Comparison of ENCODE assay signal across 8 mouse cellular contexts in the genomic region with DNA sequence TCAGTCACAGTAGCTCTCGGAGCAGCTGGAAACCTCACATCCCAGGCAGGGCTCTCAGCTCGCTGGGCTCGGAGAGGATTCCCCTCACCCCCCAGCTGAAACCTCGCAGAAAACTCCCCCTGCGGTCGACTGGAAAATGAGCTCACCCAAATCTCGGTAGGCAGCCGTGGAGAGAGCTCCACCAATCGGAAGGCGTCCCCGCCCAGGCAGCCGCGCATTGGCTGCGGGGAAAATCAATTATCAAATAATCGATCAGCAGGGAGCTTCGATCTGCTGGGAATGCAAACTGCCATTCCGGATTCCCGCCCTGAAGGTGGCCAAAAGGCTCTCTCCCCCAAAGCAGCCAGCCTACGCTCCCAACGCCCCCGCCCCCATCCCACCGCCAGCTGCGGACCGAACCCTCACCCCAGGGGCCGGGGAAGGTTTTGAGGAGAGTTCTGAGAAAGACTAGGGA. TPM values are rescaled to one million over a fixed set of nuclear protein-coding genes. Genes with fewer than 3 reads are reported as not detected.
DNase-seq lines count a peak whose midpoint lies in the region; ATAC-seq and TF ChIP-seq lines count a peak whose summit lies in the region.

No protein-coding gene starts in this region.

- peak overlapping the region; percentile 81 for H3K4me3 ChIP-seq in cortical plate, adult 2 months (ENCODE audit: insufficient read depth, low read length)

- TF ChIP-seq POLR2A in cortical plate, adult 2 months (IDR thresholded peaks at IDR 0.05; ENCODE audit: extremely low read depth, insufficient read depth, low read length): peak; percentile 53; the same call in 1 of the 2 replicates

- no peak overlapping the region for H3K27ac ChIP-seq in cortical plate, adult 2 months (ENCODE audit: insufficient read depth, low read length)

- peak; percentile 60 for ATAC-seq in megakaryocyte progenitor cell, adult 5-6 weeks (replicated peaks; ENCODE audit: poor library complexity)

- DNase-seq in adipocyte (ENCODE audit: low spot score): peak; percentile 96
- DNase-seq in gastrocnemius, postnatal 14 days: peak; percentile 91
- DNase-seq in induced T-regulatory cell, adult 2 months (ENCODE audit: low read depth): peak; percentile 36
- DNase-seq in left cerebral cortex, postnatal 10 days (ENCODE audit: extremely low spot score in 1 of 2, low spot score in 2 of 2): peak; percentile 89 to 91
- peak; percentile 84 for DNase-seq in right cerebral cortex, postnatal 14 days
- peak; percentile 85 for DNase-seq in urinary bladder, postnatal 25 days (ENCODE audit: low spot score)

- H3K4me1 ChIP-seq in cortical plate, adult 2 months (ENCODE audit: control insufficient read depth, insufficient read depth, low read length): no peaks in the 10 kb centered on the region

- intact Hi-C loops in gastrocnemius, postnatal 14 days (cut with DNase I; ENCODE audit: low total_unique reads): no loop called here
- intact Hi-C loops in left cerebral cortex, postnatal 10 days (cut with DNase I): loop anchor here (5.0 to 10.0 kb wide), 3 partner anchors 654 to 1558 kb away; no protein-coding TSS in a partner anchor

- TF ChIP-seq CTCF in cortical plate, adult 2 months (IDR thresholded peaks at IDR 0.05; ENCODE audit: extremely low read depth, insufficient read depth, low read length): no peak

RNA-seq across cellular contexts. Expression of a gene that starts 1.6 kb away (rescaled TPM):
- polyA plus RNA-seq in cortical plate, adult 2 months (2012; rRNA removed): 2.1 and 3.5 TPM in 2 replicates
- 1 to 10 TPM; 4.1 to 4.5 TPM for total RNA-seq in gastrocnemius, postnatal 14 days (2021)
- 1 to 10 TPM; 4.0 to 6.9 TPM for total RNA-seq in left cerebral cortex, postnatal 10 days (2021)
- total RNA-seq in megakaryocyte progenitor cell, adult 5-6 weeks (2015): 12.7 and 24.6 TPM in 2 replicates
- 13.0 and 26.3 TPM in 2 replicates for total RNA-seq in megakaryocyte progenitor cell, adult 5-6 weeks (2017)

Comparison
In these comparisons a context has a peak if more than half of its experiments do, and no peak if none do; other contexts are left out.
1. DNase-seq: peak in every context shown above with its lines; median percentile 96 in adipocyte; 91 in gastrocnemius, postnatal 14 days; 90 in left cerebral cortex, postnatal 10 days; 85 in urinary bladder, postnatal 25 days; 84 in right cerebral cortex, postnatal 14 days; 36 in induced T-regulatory cell, adult 2 months.